Mouse (Mus musculus) E14TG2a.4 (cell line): ENCODE measurements around the gene Rpgr.

Experiments
- CTCF ChIP-seq: conservative IDR thresholded peaks from 2 replicates; pipeline ENCODE4 v1.5.1; 2014; ENCODE audit warnings: low read length
- NANOG ChIP-seq: IDR thresholded peaks from 2 replicates; pipeline ENCODE4 v1.6.1; 2014; ENCODE audit warnings: borderline replicate concordance, low read length, mixed read lengths

GRCm38 (mm10) chrX:10070689-10071088, 146.0 kb downstream of the Rpgr start:
- TF ChIP-seq CTCF: no peak
- TF ChIP-seq NANOG: no peak
